Mouse (Mus musculus) G1E (cell line): ENCODE results near the gene Tnip3.

Source experiments
- CTCF ChIP-seq: IDR thresholded peaks from 2 replicates; pipeline ENCODE4 v1.5.1; 2012; ENCODE audit warnings: low read depth, low read length, inconsistent platforms, mixed read lengths
- GATA1 ChIP-seq: IDR thresholded peaks from 2 replicates; pipeline ENCODE4 v1.6.1; 2012; ENCODE audit warnings: borderline replicate concordance, low read length, inconsistent platforms, mixed read lengths
- GATA2 ChIP-seq: IDR thresholded peaks from 2 replicates; pipeline ENCODE4 v1.6.1; 2012; ENCODE audit warnings: low read depth, low read length, inconsistent platforms, borderline replicate concordance
- TAL1 ChIP-seq: conservative IDR thresholded peaks from 2 replicates; pipeline ENCODE4 v1.6.1; 2012; ENCODE audit warnings: low read depth, low read length, inconsistent platforms, mixed read lengths

GRCm38 (mm10) chr6:65605778-65606177, 80.7 kb downstream of the Tnip3 start:
- no peak for TF ChIP-seq GATA1
- TF ChIP-seq GATA2: no peak
- no peak for TF ChIP-seq CTCF
- no peak for TF ChIP-seq TAL1
